Mouse (Mus musculus) embryonic fibroblast, embryonic 13.5 days (primary cell): ENCODE measurements around the gene Frmd4a.

Experiments used
- CTCF ChIP-seq: IDR thresholded peaks from 2 replicates; pipeline ENCODE4 v1.5.1; 2011; ENCODE audit warnings: mild to moderate bottlenecking, control low read depth, low read length, moderate library complexity, borderline replicate concordance; ENCODE audit not compliant: insufficient read depth
- POLR2A ChIP-seq: IDR thresholded peaks from 2 replicates; pipeline ENCODE4 v1.6.1; 2011; ENCODE audit warnings: low read depth, mild to moderate bottlenecking, control low read depth, low read length, moderate library complexity

DNA sequence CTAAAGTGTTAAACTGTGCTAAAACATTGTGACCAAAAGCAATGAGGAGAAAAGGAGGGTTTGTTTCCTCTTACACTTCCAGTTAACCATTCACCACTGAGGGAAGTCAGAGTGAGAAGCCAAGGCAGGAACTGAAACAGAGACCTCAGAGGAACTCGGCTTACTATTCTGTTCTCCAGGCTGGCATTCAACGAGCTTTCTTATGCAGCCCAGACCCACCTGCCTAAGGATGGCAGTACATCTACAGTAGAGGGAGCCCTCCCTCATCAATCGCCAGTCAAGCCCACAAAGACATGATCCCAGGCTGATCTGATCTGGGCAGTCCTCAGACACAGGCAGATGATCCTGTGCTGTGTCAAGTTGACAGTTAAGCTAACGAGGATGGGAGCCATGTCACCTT, 555.9 kb downstream of the Frmd4a start:
- TF ChIP-seq CTCF (no peak), POLR2A (no peak)
